Mouse (Mus musculus): ENCODE measurements around the gene Auts2. TPM values are rescaled to one million over a fixed set of nuclear protein-coding genes. Genes with fewer than 3 reads are reported as not detected.

Auts2 gene
- polyA plus RNA-seq, 1 experiment from 2014 or later = 80.6 TPM

DNA sequence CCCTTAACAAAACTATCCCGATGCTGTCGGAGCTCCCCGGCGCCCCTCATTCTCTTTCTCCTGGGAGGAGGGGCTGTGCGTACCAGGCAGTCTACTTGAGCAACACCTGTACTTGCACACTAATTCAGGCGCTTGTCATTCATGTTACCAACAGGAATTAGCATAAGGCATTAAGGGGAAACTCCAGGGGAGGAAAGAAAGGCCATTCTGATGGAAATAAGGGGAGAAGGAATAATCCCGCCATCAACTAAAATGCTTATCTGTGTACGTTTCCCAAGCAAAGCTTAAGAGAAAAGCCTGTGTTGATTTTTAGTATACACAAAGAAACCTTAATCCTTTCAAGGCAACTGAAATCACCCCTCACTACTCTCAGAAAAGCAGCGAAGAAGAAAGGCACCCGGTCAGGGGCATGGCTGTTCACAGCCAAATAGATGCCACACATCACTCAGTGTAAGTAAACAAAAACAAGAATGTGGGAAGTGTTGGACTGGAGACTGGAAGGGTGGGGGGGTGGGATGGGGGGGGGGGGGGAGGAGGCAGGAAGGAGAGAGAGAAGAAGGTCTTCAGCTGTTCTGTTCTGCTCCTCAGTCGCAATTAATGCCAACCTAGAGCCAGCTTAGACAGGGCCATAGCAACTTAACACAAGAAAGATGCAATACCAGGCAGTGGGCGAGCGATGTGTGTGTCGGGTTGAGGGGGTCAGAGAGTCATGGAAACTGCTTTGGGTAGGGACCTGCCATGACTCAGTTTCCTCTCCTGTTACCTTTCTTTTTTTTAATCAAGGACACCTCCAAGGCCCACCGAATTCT, 1011.2 kb downstream of the Auts2 start:
- Histone ChIP-seq H3K9ac (replicated peaks) (0 out of 2 replicates have a peak overlapping the region, but pooled peaks have one; percentile 2), H3K4me3 (peak overlapping the region; percentile 25), H3K27me3 (no peaks in the 10 kb centered on the region; the same call in 1 of the 2 replicates), H3K27ac (replicated peaks) (peak overlapping the region; percentile 54; the same call in 1 of the 2 replicates), H3K9me3 (no peaks in the 10 kb centered on the region), H3K4me2 (replicated peaks) (peak overlapping the region; percentile 51), H3K36me3 (peaks cover 7% of the 10 kb centered on the region; the same call in 1 of the 2 replicates), H3K4me1 (peaks cover 77% of the 10 kb centered on the region)
- 15% methylated on average over 15 of the region's 15 CpGs for WGBS
- peak; percentile 86 for ATAC-seq (ENCODE audit: low FRiP score, low read depth)

GRCm38 (mm10) chr5:131530828-131531227, 1012.3 kb downstream of the Auts2 start:
- peak overlapping the region; percentile 12; the same call in 1 of the 2 replicates for H3K4me3 ChIP-seq
- peaks cover 88% of the 10 kb centered on the region for H3K4me1 ChIP-seq
- H3K9ac ChIP-seq (replicated peaks) = 0 out of 2 replicates have a peak overlapping the region, but pooled peaks have one; percentile 11
- no peak for ATAC-seq (ENCODE audit: low FRiP score, low read depth)
- H3K27ac ChIP-seq (replicated peaks) = peak overlapping the region; percentile 69
- peak overlapping the region; percentile 51 for H3K4me2 ChIP-seq (replicated peaks)
- H3K27me3 ChIP-seq = no peaks in the 10 kb centered on the region; the same call in 1 of the 2 replicates
- H3K9me3 ChIP-seq = no peaks in the 10 kb centered on the region
- peaks cover 7% of the 10 kb centered on the region; the same call in 1 of the 2 replicates for H3K36me3 ChIP-seq
- 14% methylated on average over 2 of the region's 2 CpGs for WGBS

DNA sequence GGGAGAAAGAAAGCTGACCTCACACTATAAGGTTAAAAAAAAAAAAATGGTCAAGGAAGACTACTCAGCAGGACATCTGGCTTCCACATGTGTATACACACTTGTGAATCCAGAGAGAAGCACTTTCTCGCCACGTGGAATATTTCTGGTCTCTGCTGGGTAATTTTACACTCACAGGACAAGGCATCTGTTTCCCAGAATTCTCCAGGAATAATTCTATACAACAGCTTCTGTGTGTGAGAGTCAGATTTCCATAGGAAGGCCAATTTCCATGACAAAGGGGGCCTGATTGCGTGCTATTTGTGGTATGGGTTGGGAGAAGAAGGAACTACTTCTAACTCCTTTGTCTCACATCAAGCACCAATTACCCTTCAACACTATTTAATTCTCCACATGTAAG, 1016.5 kb downstream of the Auts2 start:
- Histone ChIP-seq H3K27ac (replicated peaks) (no peak overlapping the region), H3K4me1 (peaks cover 85% of the 10 kb centered on the region), H3K9me3 (no peaks in the 10 kb centered on the region), H3K36me3 (no peaks in the 10 kb centered on the region; the same call in 1 of the 2 replicates), H3K9ac (replicated peaks) (no peak overlapping the region), H3K4me2 (replicated peaks) (0 out of 2 replicates have a peak overlapping the region, but pooled peaks have one; percentile 6), H3K27me3 (no peaks in the 10 kb centered on the region; the same call in 1 of the 2 replicates), H3K4me3 (no peak overlapping the region)
- 14% methylated on average over 3 of the region's 3 CpGs for whole genome bisulfite sequencing
- ATAC-seq (ENCODE audit: low FRiP score, low read depth) = no peak

DNA sequence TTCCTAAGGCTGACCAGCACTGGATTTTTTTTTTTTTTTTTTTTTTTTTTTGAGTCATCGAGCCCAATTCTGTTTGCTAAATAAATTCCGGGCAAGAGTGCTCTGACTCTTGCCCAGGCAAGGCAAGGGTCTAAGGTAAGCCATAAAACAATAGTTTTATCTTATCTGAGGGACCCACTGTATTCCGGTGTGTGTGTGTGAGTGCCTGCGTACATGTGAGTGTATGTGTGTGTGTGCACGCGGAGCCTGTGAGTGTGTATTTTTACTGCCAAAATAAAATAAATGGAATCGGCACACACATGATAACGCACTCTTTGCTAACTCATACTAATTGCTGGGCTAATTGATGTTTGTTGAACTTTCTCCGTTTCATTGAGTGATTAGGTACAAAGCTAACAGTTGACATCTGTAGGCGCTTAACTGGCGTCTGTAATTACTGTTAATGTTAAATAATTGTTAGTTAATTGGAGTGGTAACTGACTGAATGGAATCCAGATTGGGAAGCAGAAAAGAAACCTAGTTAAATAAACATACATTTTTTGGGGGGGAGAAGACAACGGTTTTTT, 1018.2 kb downstream of the Auts2 start:
- WGBS = 78% methylated on average over 12 of the region's 12 CpGs
- Histone ChIP-seq H3K27me3 (no peaks in the 10 kb centered on the region; the same call in 1 of the 2 replicates), H3K9me3 (no peaks in the 10 kb centered on the region), H3K4me3 (no peak overlapping the region), H3K4me2 (replicated peaks) (no peak overlapping the region), H3K27ac (replicated peaks) (no peak overlapping the region), H3K4me1 (peaks cover 74% of the 10 kb centered on the region), H3K9ac (replicated peaks) (no peak overlapping the region), H3K36me3 (no peaks in the 10 kb centered on the region; the same call in 1 of the 2 replicates)
- ATAC-seq (ENCODE audit: low FRiP score, low read depth) = no peak

DNA sequence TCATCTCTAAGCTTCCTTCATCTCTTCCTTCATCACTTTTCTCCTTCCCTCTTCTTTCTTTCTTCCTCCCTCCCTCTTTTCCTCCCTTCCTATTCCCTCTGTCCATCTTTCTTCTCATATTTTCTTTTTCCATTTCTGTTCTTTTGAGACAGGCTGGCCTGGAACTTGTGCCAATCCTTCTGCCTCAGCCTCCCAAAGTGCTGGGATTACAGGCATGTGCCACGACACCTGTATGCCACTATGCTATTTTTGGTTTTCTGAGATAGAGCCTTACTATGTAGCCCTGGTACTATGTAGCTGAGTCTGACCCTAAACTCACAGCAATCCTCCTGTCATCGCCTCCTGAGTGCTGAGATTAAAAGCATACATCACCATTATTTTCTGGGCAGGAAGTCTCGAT, 1023.6 kb downstream of the Auts2 start:
- no peak for ATAC-seq (ENCODE audit: low FRiP score, low read depth)
- no peaks in the 10 kb centered on the region for H3K9me3 ChIP-seq
- H3K36me3 ChIP-seq = peaks cover 10% of the 10 kb centered on the region; the same call in 1 of the 2 replicates
- peaks cover 57% of the 10 kb centered on the region for H3K4me1 ChIP-seq
- H3K27me3 ChIP-seq = no peaks in the 10 kb centered on the region
- no peak overlapping the region for H3K4me3 ChIP-seq
- H3K27ac ChIP-seq (replicated peaks) = no peak overlapping the region
- no peak overlapping the region for H3K9ac ChIP-seq (replicated peaks)
- no peak overlapping the region for H3K4me2 ChIP-seq (replicated peaks)
- 90% methylated on average over 3 of the region's 3 CpGs for WGBS

DNA sequence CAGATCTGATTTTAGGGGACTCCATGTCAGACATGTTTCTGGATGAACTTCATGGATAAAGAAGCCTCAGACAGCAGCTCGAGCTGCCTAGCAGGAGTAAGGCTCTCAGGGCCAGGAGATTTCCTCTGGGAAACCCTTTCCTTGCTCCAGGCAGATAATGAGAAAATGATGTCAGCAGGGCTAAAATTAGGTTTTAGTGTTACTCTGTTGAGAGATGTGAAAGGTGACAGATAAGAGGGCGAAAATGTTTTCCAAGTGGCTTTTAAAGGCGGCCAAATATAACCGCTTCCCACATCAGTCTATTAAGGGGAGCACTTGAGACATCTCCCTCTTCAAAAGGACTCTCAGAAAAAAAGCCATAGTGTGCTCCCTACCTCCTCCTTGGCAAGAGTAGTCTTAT, 1025.5 kb downstream of the Auts2 start:
- Histone ChIP-seq H3K4me1 (peaks cover 52% of the 10 kb centered on the region), H3K36me3 (peaks cover 10% of the 10 kb centered on the region; the same call in 1 of the 2 replicates), H3K27me3 (no peaks in the 10 kb centered on the region), H3K9ac (replicated peaks) (no peak overlapping the region), H3K9me3 (no peaks in the 10 kb centered on the region), H3K4me3 (no peak overlapping the region), H3K4me2 (replicated peaks) (no peak overlapping the region), H3K27ac (replicated peaks) (no peak overlapping the region)
- ATAC-seq (ENCODE audit: low FRiP score, low read depth) = no peak
- 74% methylated on average over 4 of the region's 4 CpGs for WGBS

GRCm38 (mm10) chr5:131515707-131516407, 1027.3 kb downstream of the Auts2 start:
- no peaks in the 10 kb centered on the region for H3K9me3 ChIP-seq
- no peak overlapping the region for H3K4me3 ChIP-seq
- 0 out of 2 replicates have a peak overlapping the region, but pooled peaks have one; percentile 5 for H3K27ac ChIP-seq (replicated peaks)
- no peak overlapping the region for H3K4me2 ChIP-seq (replicated peaks)
- peaks cover 18% of the 10 kb centered on the region for H3K36me3 ChIP-seq
- no peak for ATAC-seq (ENCODE audit: low FRiP score, low read depth)
- peaks cover 50% of the 10 kb centered on the region for H3K4me1 ChIP-seq
- no peaks in the 10 kb centered on the region for H3K27me3 ChIP-seq
- 22% methylated on average over 14 of the region's 14 CpGs for WGBS
- H3K9ac ChIP-seq (replicated peaks) = no peak overlapping the region

DNA sequence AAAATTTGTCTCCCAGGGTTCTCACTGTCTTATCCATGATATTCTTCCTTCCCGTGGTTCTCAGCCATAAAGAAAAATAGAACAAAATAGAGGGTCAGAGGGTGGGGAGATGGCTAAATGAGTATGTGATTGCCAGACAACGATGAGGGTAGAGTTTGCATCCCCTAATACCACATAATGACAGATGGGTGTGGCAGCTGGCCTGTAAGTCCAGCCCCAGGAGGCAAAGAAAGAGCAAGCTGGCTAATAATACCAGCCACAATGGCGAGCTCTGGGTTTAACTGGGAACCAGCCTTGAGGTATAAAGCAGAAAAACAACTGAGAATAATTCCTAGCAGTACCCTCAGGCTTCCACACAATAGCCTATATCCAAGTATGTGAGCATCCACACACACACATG, 1029.4 kb downstream of the Auts2 start:
- no peak overlapping the region for H3K9ac ChIP-seq (replicated peaks)
- peaks cover 13% of the 10 kb centered on the region; the same call in 1 of the 2 replicates for H3K36me3 ChIP-seq
- peaks cover 49% of the 10 kb centered on the region for H3K4me1 ChIP-seq
- H3K27ac ChIP-seq (replicated peaks) = peak overlapping the region; percentile 39; the same call in 1 of the 2 replicates
- H3K4me2 ChIP-seq (replicated peaks) = no peak overlapping the region
- WGBS = 53% methylated on average over 3 of the region's 3 CpGs
- no peaks in the 10 kb centered on the region for H3K27me3 ChIP-seq
- H3K9me3 ChIP-seq = no peaks in the 10 kb centered on the region
- no peak; the same call in 1 of the 2 replicates for ATAC-seq (ENCODE audit: low FRiP score, low read depth)
- no peak overlapping the region for H3K4me3 ChIP-seq

GRCm38 (mm10) chr5:131512617-131513016, 1030.5 kb downstream of the Auts2 start:
- H3K4me1 ChIP-seq = peaks cover 38% of the 10 kb centered on the region
- H3K27ac ChIP-seq (replicated peaks) = no peak overlapping the region
- ATAC-seq (ENCODE audit: low FRiP score, low read depth) = no peak
- peaks cover 13% of the 10 kb centered on the region for H3K36me3 ChIP-seq
- no peak overlapping the region for H3K4me2 ChIP-seq (replicated peaks)
- no peak overlapping the region for H3K9ac ChIP-seq (replicated peaks)
- no peaks in the 10 kb centered on the region for H3K9me3 ChIP-seq
- 92% methylated on average over 10 of the region's 10 CpGs for WGBS
- no peaks in the 10 kb centered on the region for H3K27me3 ChIP-seq
- no peak overlapping the region for H3K4me3 ChIP-seq

DNA sequence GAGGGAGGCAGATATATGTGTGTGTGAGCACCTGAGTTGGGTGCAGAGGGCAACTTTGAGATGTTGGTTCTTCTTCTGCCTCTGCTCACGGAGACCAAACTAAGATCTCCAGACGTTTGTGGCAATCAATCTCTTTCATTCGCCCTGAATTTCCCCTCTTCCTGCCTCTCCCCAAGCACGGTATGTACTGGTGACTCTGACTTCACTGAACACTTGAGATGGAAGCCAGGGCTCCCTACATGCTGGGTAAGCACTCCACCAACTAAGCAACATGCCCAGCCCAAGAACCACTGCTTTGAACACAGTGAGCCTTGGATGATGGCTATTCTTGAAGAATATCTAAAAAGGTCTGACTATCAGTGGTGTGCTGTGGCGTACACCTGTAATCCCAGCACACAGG, 1032.5 kb downstream of the Auts2 start:
- H3K27me3 ChIP-seq = no peaks in the 10 kb centered on the region
- H3K9me3 ChIP-seq = no peaks in the 10 kb centered on the region
- no peak for ATAC-seq (ENCODE audit: low FRiP score, low read depth)
- WGBS = 90% methylated on average over 5 of the region's 5 CpGs
- H3K4me1 ChIP-seq = peaks cover 18% of the 10 kb centered on the region
- H3K36me3 ChIP-seq = peaks cover 18% of the 10 kb centered on the region
- H3K27ac ChIP-seq (replicated peaks) = no peak overlapping the region
- H3K9ac ChIP-seq (replicated peaks) = no peak overlapping the region
- H3K4me3 ChIP-seq = no peak overlapping the region
- no peak overlapping the region for H3K4me2 ChIP-seq (replicated peaks)

GRCm38 (mm10) chr5:131509315-131509714, 1033.8 kb downstream of the Auts2 start:
- Histone ChIP-seq H3K4me2 (replicated peaks) (no peak overlapping the region), H3K27ac (replicated peaks) (no peak overlapping the region), H3K9ac (replicated peaks) (no peak overlapping the region), H3K4me3 (no peak overlapping the region), H3K4me1 (peaks cover 15% of the 10 kb centered on the region; the same call in 1 of the 2 replicates), H3K9me3 (no peaks in the 10 kb centered on the region), H3K36me3 (peaks cover 18% of the 10 kb centered on the region), H3K27me3 (no peaks in the 10 kb centered on the region)
- 95% methylated on average over 4 of the region's 4 CpGs for WGBS
- ATAC-seq (ENCODE audit: low FRiP score, low read depth) = no peak
